Mouse (Mus musculus) CD8-positive naive resting alpha-beta T cell, adult 2 months (primary cell): ENCODE data around the gene Sspn.

Experiments
- DNase-seq, 2 experiments: peaks; one replicate each; pipeline ENCODE4 v3.0.0; 2022; ENCODE audit warnings: low read depth in 2 of 2, low spot score in 2 of 2

Gene Sspn

DNA sequence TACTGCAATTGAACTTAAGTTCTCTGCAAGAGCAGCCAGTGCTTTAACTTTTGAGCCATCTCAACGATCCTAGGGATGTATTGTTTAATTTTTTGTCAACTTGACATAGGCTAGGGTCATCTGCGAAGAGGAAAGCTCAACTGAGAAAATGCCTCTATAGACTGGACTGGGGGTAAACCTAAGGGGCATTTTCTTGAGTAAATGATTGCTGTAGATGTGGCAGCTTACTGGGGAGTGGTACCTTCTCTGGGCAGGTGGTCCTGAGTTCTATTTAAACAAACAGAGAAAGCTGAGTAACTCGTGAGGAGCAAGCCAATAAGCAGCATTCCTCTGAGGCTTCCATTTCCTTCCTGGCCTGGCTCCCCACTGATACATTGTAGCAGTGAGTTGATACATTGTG is at the start of gene Sspn:
Gene Sspn, plus strand, starts transcription at position 301 of the 400 bp plus-strand sequence.
- DNase-seq = no peak

DNA sequence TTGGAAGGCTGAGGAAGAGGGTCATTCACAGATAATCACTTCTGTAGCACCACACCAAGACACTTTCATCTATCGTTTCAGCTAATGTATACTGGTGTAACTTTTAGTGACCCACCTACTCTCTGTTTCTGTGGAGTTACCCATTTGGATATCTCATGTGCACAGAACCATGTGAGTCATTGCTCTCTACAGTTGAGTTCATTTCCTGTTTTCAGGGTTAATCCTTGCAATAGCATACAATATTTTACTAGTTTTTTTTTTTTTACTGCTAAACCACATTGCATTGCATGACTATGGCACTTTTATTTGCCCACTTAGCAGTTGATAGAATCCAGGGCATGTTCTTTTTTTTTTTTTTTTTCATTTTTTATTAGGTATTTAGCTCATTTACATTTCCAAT is 48.4 kb upstream of the Sspn start:
- DNase-seq = no peak

DNA sequence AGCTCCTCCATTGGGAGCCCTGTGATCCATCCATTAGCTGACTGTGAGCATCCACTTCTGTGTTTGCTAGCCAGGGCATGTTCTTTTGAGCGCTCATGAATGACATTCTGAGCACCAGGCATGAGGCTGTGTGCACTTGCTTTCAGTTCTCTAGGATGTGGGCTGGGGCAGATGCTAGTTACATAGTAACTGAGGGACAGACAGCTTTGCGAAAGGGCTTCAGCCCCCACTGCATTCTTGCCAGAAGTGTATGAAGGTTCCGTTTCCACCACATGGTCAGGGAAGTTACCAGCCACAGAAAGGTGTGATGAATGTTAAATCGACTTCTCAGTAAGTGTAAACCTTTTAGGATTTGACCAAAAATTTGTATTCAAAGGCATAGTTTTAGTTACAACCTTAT is 47.8 kb upstream of the Sspn start:
- no peak for DNase-seq

DNA sequence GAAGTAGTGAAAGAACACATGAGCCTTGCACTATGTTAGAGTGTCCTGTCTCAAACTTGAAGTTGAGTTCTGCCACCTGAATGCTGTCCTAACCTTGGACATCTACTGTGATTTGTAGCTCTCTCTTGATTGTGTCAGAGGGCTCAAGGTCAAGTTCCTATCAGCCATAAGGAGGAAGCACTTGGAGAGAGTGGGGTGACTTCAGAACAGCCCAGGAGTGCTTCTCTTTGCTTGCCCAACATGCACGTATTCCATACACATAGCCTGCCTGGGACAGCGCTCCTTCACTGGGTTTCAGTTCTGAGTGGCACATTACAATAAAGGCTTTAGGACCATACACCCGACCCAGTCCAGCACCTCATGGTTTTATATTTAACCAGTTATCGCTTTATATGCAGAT is 46.4 kb upstream of the Sspn start:
- DNase-seq = no peak

DNA sequence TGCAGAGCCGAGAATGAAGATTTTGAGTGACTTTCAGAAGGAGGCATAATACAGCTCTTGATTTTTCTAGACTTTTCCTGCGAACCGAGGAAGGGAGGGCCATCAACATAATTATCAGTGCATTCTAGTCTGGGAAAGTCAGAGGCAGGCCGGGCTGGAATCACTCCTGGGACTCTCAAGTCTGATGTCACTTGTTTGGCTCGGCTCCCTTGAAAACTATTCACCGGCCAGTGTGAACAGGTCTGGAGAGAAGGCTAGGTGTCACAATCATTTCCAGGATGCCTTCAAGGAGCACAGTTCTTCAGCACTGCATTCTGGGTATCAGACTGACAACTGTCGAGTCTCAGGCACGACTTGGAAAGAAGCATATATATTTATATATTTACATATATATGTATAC is 45.2 kb upstream of the Sspn start:
- DNase-seq = no peak

DNA sequence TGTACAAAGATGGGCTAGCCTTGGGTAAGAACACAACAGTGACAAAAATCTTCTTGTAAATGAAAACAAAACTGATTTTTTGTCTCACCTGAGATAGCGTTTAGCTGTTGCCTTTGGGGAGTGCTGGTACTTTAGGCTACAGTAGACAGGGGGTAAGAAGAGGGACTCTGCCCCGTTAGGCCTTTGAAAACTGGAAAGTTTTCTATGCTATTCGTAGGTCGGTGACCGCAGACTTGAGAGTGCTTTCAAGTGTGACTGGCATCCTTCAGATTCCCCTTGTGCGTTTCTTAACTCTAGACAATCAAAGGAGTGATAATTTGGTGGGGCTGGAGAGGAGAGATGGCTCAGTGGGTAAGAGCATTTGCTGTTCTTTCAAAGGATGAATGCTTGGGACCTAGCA is 43.7 kb upstream of the Sspn start:
- DNase-seq = no peak

DNA sequence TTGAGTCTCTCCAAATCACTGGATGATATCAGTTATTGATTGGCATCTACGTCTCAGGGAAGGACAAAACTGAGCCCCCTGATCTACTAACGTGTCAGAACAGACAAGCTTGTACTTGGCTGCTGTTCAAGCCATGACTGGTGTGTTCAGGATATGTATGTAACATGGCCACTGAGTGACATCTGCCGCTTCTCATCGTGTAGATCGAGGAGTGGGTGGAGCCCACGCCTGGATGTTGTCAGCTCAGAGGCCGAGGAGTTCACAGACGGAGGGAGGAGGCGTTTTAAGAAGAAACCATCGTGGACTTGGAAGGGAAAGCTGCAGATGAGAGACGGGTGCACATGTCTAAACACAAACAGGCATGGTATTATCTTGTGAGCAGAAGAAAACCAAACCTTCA is 39.5 kb upstream of the Sspn start:
- no peak for DNase-seq

DNA sequence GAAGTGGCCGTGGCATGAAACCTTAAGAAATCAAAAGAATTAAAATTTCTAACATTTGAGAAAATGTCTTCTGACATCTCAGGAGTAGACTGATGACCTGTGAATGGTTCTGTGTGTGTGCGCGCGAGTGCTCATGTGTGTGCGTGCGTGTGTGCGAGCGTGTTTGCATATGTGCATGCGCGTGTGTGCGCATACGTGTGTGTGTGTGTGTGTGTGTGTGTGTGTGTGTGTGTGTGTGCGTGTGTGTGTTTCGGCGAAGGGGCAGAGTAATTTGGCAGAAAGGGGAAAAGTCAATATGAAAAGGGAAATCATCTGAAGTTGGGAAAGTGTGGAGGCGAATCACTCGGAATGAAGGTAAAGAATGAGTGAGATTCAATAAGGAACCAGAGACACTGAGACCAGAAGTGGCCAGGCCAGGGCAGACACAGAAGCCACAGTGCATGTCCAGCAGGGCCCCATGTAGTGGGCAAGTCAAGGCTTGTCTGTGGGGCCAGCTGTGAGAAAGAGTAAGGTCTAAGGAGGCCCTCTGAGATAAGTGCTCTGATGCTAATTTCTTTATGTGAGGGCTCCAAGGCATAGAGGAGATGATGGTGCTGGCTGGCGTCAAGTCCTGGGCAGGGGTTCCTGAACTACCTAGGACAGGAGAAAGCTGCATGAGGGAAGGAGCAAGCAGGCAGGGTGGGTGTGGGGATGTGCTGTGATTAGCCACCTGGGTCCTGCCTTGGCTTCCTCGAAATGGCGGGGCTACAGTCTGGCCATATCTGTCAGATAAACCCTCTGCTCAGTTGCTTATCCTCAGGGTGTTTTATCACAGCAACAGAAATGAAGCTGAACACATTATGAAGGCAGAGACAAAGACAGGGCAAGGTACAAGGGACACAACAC is 38.8 kb upstream of the Sspn start:
- DNase-seq = no peak

DNA sequence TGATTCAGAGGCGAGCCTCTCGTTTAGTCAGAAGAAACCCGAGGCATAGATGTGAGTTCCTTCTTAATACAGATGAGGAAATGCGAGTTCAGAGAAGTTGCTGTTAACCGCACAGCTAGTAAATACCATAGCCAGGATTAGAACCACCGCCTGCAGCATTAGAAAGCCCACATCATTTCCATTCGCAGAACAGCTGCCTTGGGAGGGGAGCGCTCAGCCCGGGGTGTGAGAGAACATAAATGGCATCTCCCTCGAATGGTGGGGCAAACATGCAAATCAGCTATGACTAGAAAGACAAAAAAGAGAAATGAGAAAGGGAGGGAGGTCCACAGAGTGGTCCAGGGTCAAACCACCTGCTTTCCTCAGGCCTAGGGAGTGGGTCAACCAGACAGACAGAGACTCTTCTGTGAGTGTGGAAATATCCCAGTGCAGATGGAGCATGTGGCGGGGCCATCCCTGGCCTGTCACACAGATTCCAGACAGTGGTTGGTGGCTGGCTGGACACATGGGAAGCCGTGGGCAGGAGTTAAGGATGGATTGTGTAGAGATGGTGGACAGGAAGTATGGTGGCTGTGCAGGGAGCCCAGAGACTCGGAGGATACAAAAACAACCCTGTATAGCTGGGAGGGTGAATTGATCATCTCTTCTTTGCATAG is 37.9 kb upstream of the Sspn start:
- no peak for DNase-seq

DNA sequence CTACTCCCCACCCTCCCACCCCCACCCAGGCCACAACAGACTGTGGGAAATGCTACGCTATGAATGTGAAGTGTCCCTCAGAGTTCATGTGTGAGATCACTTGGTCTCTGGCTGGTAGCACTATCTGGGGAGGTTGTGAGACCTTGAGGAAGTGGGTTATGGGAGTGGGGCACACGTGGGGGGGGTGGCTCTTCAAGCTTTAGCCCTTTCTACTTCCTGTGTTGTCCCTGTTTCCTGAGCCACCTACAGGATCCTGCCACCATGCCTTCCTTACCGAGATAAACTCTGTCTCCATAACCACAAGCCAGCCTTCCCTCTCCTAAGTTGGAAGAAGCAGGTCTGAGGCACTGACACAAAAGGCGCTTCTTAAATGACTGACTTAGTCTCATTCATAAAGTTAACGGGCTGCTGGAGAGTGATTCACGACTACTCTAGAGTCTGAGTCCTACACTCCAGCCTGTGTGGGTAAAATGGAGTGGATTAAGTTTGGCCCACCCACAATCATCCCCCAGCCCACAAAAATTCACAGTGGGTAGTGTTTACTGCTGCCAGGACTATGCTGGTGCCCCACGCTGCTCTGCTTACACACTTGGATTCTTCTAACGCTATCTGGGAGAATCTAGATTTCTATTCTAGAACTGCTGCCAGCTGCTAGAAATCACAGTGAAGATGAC is 36.6 kb upstream of the Sspn start:
- DNase-seq = peak in 1 of 2 experiments; percentile 4

DNA sequence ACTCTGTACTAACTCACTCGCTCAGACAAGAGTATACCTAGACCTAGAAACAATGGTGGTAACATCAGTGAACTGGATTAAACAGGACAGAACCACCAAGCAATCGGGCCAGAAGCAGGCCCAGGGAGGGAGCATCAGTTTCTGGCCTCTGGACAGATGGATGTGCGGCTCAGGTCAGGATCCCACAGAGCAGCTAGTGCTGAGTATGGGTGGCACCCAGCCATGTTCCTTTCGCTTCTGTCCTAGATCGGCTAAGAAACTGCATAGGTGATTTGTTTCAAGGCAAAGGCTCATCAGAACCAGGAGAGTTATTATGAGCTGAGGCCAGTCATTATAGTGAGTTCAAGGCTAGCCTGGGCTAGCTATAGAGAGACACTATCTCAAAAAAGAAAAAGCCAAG is 27.3 kb upstream of the Sspn start:
- DNase-seq = no peak

DNA sequence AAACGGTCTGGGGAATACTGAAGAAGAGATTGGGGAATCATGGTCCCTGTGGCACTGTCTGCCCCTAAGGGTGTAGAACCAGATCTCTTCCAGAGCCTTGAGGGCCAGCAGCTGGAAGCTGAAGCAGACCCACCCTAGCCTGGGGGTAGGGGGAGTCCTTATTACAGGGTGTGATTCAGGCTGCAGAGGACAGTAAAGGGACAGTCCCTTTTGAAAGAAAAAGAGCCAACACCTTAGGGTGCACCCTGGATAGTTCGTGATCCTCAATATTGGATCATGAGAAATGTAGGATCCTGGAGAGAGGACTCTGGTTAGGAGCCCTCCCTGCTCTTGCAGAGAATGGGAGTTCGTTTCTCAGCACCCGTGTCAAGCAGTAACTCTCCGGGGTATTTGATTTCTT is 26.8 kb upstream of the Sspn start:
- DNase-seq = no peak

DNA sequence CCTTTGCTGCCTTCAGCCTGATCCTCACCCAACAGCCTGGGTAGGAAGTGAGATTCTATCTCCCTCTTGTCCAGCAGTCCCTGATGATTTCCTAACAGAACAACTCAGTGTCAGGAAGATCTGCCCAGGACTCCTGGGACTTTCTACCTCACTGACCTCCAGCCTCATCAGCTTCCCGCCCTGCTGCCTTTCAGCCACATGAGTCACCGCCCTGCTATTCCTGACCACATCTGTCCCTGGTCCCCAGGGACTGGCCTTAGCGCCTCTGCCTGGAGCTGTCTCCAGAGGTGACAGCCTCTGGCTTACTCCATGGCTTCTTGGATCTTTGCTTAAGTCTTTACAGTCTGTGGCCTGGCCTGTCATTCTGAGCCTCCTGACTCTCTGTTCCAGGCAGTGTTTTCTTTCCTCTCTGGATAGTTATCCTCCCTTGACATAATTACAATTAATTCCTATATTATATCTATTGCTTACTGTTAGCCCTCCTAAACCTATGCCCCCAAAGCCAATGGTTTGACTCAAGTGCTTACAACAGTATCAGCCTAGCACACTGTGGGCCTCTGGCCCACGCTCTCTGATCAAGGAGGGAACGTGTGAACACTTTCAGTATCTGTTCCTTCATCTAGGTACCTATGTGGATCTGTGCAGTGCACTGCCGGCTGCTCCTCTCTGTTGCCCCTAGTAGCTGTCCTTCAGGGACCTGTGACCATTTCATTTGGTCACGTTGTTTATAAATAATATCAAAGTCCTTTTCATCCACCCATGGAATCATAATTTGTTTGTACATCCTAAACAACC is 25.1 kb upstream of the Sspn start:
- no peak for DNase-seq

DNA sequence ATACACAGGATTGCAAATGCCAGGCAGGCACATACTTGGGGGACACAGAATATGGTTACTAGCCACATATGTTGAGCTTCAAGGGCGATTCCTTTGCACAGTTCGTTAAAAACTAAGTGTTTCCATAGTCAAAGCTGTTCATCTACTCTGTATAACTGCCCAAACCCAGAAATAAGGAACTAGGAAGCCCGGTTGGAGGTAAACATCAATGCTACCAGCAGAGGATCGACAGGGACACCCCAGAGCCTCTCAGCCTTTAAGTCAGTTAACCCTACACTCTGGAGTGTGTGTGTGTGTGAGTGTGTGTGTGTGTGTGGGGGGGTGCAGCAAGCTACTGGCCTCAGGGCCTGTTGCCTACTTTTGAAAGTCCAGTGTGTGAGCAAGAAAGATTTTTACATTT is 21.5 kb upstream of the Sspn start:
- no peak for DNase-seq

DNA sequence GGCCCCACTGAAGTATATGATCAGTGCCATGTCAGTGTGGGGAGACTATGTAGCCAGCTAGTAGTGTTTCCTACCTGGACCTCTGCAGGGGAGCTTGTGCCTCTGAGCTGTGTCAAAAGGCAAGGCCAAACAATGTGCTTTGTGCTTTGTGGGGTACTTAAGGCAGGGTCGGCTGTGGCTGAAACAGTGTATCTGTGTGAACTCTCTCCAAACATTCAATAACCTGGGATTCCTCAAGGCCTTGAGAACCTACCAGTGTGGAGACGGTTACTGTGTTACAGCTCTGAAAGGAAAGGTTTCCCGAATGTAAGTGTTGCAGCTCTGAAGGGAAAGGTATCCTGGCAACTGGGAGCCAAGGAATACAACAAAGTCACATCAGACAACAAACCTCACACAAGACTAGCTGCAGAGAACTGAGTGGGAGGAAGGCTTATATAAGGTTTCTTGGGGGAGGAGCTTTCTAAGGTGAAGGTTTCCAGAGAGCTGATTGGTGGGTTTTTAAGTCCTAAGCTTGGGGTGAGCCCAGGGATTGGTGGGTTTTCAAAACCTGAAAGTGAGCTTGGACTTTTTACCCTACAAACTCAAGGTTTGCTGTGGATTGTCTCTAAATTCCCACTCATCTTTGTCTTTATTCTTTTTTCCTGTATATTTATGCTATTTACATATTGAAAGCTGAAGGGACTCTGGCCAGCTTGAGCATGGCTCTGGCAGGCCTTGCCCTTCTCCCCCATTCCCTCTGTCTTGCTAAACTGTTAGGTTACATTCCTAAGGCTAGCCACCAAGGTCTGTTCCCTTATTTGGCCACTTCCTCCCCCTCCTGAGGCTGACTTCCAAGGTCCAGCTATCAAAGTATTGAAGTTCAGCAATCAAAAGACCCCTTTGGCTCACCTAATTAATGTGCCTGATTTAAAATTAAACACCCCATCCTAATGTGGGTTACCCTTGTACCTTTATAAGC is 20.7 kb upstream of the Sspn start:
- no peak for DNase-seq

DNA sequence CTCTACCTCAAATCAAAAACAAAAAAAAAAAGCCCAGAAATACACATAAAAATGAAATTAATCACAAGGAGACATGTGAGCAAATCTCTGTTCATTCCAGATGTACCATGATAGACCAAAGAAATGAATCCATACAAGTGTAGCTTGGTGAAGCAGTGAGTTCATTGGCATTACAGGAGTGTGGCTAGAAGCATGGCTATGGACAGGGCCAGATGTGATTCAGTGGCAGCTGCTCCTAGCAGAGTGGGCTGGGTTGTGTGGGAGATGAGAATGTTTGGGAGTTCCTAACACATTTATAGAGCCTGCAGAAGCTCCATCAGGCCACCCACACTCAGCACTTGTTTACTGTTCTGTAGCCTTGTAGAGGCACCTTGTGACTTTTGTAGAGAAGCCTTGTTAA is 19.2 kb upstream of the Sspn start:
- DNase-seq = no peak

DNA sequence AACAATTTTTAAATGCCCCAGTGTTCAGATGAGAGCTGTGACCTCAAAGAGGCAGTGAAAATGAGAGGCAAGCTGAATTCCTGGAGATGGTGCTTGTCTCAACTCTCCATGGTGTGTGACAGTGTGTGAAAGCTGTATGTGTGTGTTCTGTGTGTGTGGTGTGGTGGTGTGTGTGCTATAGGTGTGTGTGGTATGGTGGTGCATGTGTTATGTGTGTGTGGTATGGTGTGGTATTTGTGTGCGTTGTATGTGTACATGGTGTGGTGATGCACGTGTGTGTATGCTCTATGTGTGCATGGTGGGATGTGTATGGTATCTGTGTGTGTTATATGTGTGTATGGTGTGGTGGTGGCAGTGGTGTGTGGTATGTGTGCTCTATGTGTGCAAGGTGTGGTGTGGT is 16.0 kb upstream of the Sspn start:
- no peak for DNase-seq

DNA sequence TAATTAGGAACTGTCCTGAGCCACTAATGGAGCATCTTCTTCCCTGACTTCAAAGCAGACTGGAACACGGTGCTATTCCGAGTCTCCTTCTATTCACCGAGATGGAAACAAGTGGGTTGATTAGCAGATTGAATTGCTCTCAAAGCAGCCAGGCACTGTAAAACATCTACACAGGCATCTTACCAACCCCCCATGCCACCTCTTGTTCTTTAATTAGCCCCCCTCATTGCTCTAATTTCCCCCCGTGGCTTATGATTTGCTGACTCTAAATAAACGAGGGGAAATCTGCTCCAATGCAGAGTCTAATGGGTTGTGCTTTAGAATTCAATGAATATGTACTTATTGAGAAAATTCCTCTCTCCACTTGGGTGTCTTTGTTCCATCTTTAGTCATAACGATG is 15.0 kb upstream of the Sspn start:
- no peak for DNase-seq

DNA sequence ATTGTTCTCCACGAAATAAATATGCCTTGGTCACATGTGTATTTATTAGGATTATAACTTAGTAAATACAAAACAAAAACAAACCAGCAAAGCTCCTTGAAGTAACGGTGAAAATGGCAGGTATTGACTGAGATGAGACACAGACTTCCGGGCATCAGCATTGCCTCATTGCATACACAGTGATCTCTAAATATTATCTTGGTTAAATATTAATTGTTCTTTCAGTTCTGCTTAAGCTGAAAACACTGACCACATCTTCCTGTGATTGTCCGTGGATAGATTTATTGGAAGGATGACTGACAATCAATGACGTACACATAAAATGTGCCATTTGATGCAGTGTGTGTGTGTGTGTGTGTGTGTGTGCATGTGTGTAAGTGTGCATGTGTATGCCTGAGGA is 13.2 kb upstream of the Sspn start:
- no peak for DNase-seq

DNA sequence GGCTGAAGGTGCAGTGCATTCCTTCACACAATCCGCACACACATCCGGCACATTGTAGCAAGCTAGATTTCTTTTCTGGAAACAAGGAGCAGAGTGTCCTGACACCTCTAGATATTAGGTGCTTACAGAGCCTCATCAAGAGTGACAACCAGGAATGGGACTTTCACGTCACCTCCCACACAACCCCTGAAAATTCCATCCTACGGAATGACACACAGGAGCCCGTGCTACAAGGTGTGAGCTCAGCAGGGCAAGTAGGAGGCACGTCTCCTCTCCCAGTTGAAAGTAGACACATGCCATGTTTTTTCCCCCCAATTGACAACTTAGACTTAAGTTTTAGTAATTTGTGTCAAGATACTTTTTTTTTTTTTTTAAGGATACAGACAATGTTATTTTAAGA is 7.8 kb upstream of the Sspn start:
- DNase-seq = no peak
